Mouse (Mus musculus): ENCODE measurements around the gene Eif2ak2. TPM values are rescaled to one million over a fixed set of nuclear protein-coding genes. Genes with fewer than 3 reads are reported as not detected.
A peak's percentile ranks its signal among the peaks of the same experiment; 100 is the strongest.

The Eif2ak2 gene
- 11.0 and 12.7 TPM in 2 replicates for polyA plus RNA-seq (2015; fragmentation: Nextera tagmentation; extraction: Ambion mirVana)

DNA sequence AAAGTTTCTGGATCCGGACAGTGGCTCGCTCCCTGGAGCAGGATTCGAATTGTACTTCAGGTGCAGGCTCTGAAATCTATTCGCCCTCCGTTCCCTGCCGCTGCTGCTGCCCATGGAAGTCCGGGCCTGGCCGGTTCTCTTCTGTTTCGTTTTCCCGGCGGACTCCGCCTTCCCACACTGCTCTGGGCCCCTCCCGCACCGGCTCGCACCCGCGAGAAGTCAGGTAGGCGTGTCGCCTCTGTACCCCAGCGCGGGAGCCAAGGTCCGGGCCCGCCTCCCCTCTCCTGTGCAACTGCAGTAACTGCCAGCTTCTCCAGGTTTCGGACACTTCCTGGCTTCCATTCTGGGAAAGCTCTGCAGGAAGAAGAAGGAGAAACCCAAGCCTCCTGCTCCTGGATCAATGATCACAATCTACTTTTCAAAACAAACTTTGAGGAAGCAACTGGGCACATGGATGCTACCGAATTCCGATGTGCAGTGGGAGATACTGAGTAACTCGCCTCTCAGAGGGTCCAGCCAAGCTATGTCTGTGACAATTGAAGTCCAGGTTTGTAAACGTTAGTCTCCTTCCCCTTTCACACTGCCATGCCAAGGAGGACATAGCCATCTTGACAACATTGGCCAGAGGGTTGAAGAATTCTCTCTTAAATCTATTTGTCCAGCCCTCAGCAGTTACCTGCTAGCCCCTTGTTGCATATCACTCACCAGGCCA, at the start of gene Eif2ak2:
Gene Eif2ak2 (minus strand): TSS at position 173 of the 712 bp plus-strand sequence.
- peak; percentile 90 for ATAC-seq (ENCODE audit: extremely low read depth, insufficient number of reproducible peaks, low FRiP score, low TSS enrichment)
- peak within 1 kb of the TSS; percentile 88 for H3K27ac ChIP-seq (replicated peaks)
- H3K4me2 ChIP-seq, result peak within 1 kb of the TSS; percentile 77
- H3K4me3 ChIP-seq, result peak within 1 kb of the TSS; percentile 78
- peaks cover 13% of the 10 kb centered on the region for H3K4me1 ChIP-seq
- 0 out of 2 replicates have a peak, but pooled peaks cover 6% of the 10 kb centered on the region for H3K9me3 ChIP-seq
- WGBS, result under 1% methylated on average over 28 of the region's 28 CpGs
- H3K27me3 ChIP-seq (replicated peaks), result no peaks in the 10 kb centered on the region
- peaks cover 18% of the 10 kb centered on the region for H3K36me3 ChIP-seq
- peak within 1 kb of the TSS; percentile 89 for H3K9ac ChIP-seq

DNA sequence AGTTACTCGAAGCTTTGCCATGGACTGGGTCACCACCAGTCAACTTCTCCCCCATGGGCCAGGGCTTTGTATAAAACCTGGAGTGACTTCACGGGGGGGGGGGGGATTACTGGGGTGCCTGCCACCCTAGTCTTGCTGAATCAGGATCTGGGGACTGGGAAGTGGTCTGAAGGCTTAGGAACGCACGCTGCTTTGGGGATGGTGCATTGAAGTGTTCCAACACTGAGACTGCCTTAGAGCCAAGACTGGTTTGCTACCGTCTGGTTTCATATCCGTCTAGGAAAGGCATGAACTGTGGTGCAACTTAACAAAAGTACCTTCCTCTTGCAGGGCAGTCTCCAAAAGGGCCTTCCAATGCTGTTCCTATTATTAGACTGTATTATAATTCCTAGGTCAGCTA, 35.3 kb upstream of the Eif2ak2 start:
- Histone ChIP-seq H3K4me1 (peaks cover 19% of the 10 kb centered on the region), H3K27me3 (replicated peaks) (no peaks in the 10 kb centered on the region), H3K9me3 (no peaks in the 10 kb centered on the region), H3K9ac (peak overlapping the region; percentile 89), H3K4me3 (peak overlapping the region; percentile 70), H3K27ac (replicated peaks) (0 out of 2 replicates have a peak overlapping the region, but pooled peaks have one; percentile 20), H3K4me2 (peak overlapping the region; percentile 83), H3K36me3 (peaks cover 44% of the 10 kb centered on the region)
- no peak for ATAC-seq (ENCODE audit: extremely low read depth, insufficient number of reproducible peaks, low FRiP score, low TSS enrichment)
- 44% methylated on average over 6 of the region's 6 CpGs for WGBS

DNA sequence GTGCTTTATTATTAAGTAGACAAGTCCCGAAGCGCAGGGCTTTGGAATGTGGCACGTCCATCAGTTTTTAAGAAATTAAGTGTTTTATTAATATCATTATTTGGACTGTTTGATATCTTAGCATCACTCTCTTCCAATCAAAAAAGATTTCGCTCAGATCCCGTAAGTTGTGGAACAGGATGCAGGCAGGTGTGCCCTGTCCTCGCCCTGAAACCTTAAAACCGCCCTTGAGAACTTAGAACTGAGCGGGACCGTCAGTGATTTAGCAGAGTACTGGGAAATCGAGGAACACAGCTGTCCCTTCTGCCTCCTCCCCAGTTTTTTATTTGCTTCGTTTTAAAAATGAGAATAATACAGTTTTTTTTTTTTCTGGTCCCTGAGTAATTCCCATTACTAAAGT, 34.5 kb upstream of the Eif2ak2 start:
- peak overlapping the region; percentile 70 for H3K4me3 ChIP-seq
- 2% methylated on average over 11 of the region's 11 CpGs for WGBS
- H3K4me2 ChIP-seq, result peak overlapping the region; percentile 83
- peak overlapping the region; percentile 89 for H3K9ac ChIP-seq
- H3K9me3 ChIP-seq, result no peaks in the 10 kb centered on the region
- H3K27ac ChIP-seq (replicated peaks), result peak overlapping the region; percentile 91
- peaks cover 37% of the 10 kb centered on the region for H3K36me3 ChIP-seq
- ATAC-seq (ENCODE audit: extremely low read depth, insufficient number of reproducible peaks, low FRiP score, low TSS enrichment), result no peak
- H3K4me1 ChIP-seq, result peaks cover 23% of the 10 kb centered on the region
- no peaks in the 10 kb centered on the region for H3K27me3 ChIP-seq (replicated peaks)

DNA sequence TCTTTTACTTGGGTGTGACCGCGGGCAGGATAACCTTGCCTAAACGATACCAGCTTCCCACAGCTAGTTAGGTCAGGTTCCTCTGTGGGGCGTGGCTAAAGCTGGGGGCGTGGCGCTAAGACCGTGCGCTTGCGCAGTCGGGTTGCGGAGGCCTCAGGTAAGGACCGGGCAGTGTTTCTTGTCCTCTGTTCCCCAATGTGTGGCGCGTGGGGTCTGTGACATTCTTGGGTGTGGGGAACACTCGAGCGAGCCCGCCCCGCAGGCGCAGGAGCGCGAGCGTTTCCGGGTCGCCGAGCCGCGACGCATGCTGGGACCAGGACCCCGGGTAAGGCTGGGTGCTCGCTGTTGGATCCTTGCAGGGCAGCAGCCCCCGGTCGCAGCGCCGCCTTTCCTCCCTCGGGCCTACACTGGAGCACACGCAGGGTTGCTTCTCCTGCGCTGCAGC, 34.0 kb upstream of the Eif2ak2 start, which contains the start of gene Cebpzos:
Gene Cebpzos (plus strand): TSS at position 132 of the 445 bp plus-strand sequence.
- Histone ChIP-seq H3K27ac (replicated peaks) (peak within 1 kb of the TSS; percentile 91), H3K27me3 (replicated peaks) (no peaks in the 10 kb centered on the region), H3K9ac (peak within 1 kb of the TSS; percentile 89), H3K4me2 (peak within 1 kb of the TSS; percentile 83), H3K4me1 (peaks cover 23% of the 10 kb centered on the region), H3K4me3 (peak within 1 kb of the TSS; percentile 70), H3K36me3 (peaks cover 32% of the 10 kb centered on the region), H3K9me3 (no peaks in the 10 kb centered on the region)
- peak; percentile 96 for ATAC-seq (ENCODE audit: extremely low read depth, insufficient number of reproducible peaks, low FRiP score, low TSS enrichment)
- WGBS, result under 1% methylated on average over 37 of the region's 37 CpGs

DNA sequence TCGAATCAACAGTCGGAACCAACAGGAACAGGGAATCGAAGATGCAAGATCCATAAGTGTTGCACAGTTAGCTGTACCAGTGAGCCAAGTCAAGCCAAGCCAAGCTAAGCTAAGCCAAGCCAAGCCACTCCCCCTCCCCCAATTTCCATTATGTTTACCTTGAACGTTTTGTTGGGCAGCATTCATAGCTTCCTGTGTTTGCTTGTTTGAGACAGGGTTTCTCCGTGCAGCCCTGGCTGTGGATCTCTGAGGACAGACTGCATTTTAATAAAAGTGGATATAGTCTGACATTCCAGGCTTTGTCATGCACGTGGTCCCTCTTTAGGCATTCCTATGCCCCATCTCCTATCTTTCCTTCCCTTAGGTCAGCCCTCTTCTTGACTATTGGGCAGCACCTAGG, 33.4 kb upstream of the Eif2ak2 start:
- H3K9me3 ChIP-seq, result no peaks in the 10 kb centered on the region
- H3K27ac ChIP-seq (replicated peaks), result peak overlapping the region; percentile 91
- H3K4me1 ChIP-seq, result peaks cover 23% of the 10 kb centered on the region
- peak overlapping the region; percentile 70 for H3K4me3 ChIP-seq
- ATAC-seq (ENCODE audit: extremely low read depth, insufficient number of reproducible peaks, low FRiP score, low TSS enrichment), result no peak
- H3K4me2 ChIP-seq, result peak overlapping the region; percentile 83
- H3K27me3 ChIP-seq (replicated peaks), result no peaks in the 10 kb centered on the region
- 51% methylated on average over 6 of the region's 6 CpGs for WGBS
- H3K36me3 ChIP-seq, result peaks cover 27% of the 10 kb centered on the region
- peak overlapping the region; percentile 89 for H3K9ac ChIP-seq

DNA sequence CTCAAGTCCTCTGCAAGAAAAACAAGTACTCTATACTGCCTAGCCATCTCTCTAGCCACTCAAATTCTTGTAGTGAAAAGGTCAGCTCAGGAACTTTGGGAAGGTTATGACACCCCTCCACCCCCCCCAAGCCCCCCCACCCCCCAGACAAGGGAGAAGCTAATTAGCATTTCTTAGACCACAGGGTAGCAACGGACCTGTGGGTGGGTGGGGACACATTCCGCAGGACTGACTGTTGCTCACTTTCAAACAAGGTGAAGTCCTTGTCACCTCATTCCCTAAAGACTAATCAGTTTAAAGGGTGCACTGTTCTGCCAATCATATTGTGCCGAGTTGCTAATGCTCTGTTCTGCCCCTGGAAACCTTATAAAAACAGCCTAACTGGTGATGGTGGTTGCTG, 31.5 kb upstream of the Eif2ak2 start:
- H3K27me3 ChIP-seq (replicated peaks), result no peaks in the 10 kb centered on the region
- H3K27ac ChIP-seq (replicated peaks), result no peak overlapping the region
- no peak for ATAC-seq (ENCODE audit: extremely low read depth, insufficient number of reproducible peaks, low FRiP score, low TSS enrichment)
- H3K9ac ChIP-seq, result no peak overlapping the region
- H3K4me2 ChIP-seq, result no peak overlapping the region
- H3K9me3 ChIP-seq, result no peaks in the 10 kb centered on the region
- 68% methylated on average over 3 of the region's 3 CpGs for WGBS
- peaks cover 23% of the 10 kb centered on the region for H3K4me1 ChIP-seq
- H3K4me3 ChIP-seq, result no peak overlapping the region
- H3K36me3 ChIP-seq, result peaks cover 10% of the 10 kb centered on the region

DNA sequence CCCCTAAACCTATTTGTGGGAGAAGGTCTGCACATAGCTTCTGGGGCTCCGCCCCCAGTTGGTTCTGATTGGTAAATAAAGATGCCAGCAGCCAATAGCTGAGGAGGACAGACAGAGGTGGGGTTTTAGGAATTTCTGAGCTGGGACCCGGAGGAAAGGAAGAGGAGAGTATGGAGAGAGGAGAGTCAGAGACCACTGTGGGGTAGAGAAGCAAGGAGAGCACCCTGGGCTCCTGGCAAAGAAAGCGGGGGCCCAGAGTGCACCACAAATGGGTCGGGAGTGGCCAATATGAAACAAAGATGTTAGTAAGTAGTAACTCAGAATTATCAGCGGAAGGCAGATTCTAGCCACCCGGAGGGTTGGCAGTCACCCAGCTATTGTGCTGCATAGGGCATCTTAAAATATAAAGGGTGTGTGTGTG, 30.5 kb upstream of the Eif2ak2 start:
- Histone ChIP-seq H3K36me3 (0 out of 2 replicates have a peak, but pooled peaks cover 1% of the 10 kb centered on the region), H3K27ac (replicated peaks) (0 out of 2 replicates have a peak overlapping the region, but pooled peaks have one; percentile 8), H3K4me2 (peak overlapping the region; percentile 71), H3K27me3 (replicated peaks) (no peaks in the 10 kb centered on the region), H3K9me3 (no peaks in the 10 kb centered on the region), H3K9ac (peak overlapping the region; percentile 62), H3K4me1 (peaks cover 20% of the 10 kb centered on the region), H3K4me3 (peak overlapping the region; percentile 50)
- ATAC-seq (ENCODE audit: extremely low read depth, insufficient number of reproducible peaks, low FRiP score, low TSS enrichment), result no peak
- 20% methylated on average over 6 of the region's 6 CpGs for WGBS

DNA sequence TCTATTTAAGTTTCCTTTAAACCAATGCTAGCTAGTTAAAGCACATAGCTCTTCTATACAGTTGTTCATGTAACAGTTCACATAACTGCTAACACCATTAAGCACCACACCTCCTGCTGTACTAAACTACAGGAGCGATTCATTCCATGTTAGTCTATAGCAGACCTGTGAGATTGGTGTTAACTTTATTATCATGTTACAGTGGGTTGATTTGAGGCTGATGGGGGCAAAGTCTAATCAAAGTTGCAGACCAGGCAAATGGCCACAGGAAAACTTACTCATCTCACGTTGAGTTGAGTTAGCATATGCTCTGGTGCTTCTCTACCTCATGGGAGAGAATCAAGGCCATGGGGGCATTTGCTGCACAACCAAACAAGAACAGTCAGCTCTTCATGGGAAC, 27.0 kb upstream of the Eif2ak2 start:
- 66% methylated on average over 2 of the region's 2 CpGs for WGBS
- no peaks in the 10 kb centered on the region for H3K9me3 ChIP-seq
- no peak overlapping the region for H3K9ac ChIP-seq
- H3K27me3 ChIP-seq (replicated peaks), result no peaks in the 10 kb centered on the region
- no peak overlapping the region for H3K4me2 ChIP-seq
- ATAC-seq (ENCODE audit: extremely low read depth, insufficient number of reproducible peaks, low FRiP score, low TSS enrichment), result no peak
- H3K27ac ChIP-seq (replicated peaks), result no peak overlapping the region
- no peaks in the 10 kb centered on the region for H3K36me3 ChIP-seq
- no peak overlapping the region for H3K4me3 ChIP-seq
- H3K4me1 ChIP-seq, result 0 out of 2 replicates have a peak, but pooled peaks cover 5% of the 10 kb centered on the region

DNA sequence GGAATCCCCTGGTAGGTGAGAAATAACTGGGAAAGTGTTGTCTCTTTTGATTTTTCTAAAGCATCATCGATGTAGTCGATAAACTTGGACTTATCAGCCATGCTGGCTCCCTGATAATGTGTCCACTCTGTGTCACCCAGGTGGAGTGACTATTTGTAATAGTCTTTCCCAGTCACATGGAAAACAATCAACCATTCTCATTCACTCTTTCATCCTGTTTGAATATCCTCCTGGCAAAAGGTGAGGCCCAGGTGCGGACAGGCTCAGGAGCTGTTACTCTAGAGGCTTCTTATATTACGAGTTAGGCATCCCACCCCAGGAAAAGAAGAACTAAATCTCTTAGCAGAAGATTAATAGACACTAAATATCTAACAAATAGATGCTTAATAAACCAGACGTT, 24.5 kb upstream of the Eif2ak2 start, which contains the start of gene Sult6b1:
Gene Sult6b1 (minus strand): TSS at position 101 of the 400 bp plus-strand sequence.
- H3K9ac ChIP-seq, result no peak within 1 kb of the TSS
- no peak within 1 kb of the TSS for H3K4me2 ChIP-seq
- no peak within 1 kb of the TSS for H3K4me3 ChIP-seq
- no peaks in the 10 kb centered on the region for H3K9me3 ChIP-seq
- H3K27me3 ChIP-seq (replicated peaks), result no peaks in the 10 kb centered on the region
- no peak within 1 kb of the TSS for H3K27ac ChIP-seq (replicated peaks)
- H3K4me1 ChIP-seq, result no peaks in the 10 kb centered on the region
- 79% methylated on average over 5 of the region's 5 CpGs for WGBS
- ATAC-seq (ENCODE audit: extremely low read depth, insufficient number of reproducible peaks, low FRiP score, low TSS enrichment), result no peak
- no peaks in the 10 kb centered on the region for H3K36me3 ChIP-seq

DNA sequence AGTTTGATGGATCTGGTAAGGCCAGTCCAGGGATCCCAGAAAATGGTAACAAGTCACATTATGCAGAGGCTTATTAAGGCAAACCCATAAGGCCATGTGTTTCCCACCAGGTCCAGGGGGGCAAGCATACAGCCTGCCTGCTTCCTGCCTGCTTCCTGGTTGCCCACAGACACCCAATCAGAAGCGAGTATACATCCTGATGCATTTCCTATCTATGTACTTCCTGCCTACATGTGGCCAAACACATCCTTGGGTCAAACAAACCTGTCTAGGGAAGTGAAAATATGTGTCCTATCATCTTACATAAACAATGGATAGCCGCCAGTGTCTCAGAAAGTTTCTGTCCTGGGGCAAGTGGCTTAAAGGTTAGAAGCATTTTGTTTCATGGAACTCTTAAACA, 20.8 kb upstream of the Eif2ak2 start:
- Histone ChIP-seq H3K36me3 (no peaks in the 10 kb centered on the region), H3K4me2 (no peak overlapping the region), H3K4me3 (no peak overlapping the region), H3K27me3 (replicated peaks) (0 out of 2 replicates have a peak, but pooled peaks cover 3% of the 10 kb centered on the region), H3K9ac (no peak overlapping the region), H3K4me1 (no peaks in the 10 kb centered on the region), H3K27ac (replicated peaks) (no peak overlapping the region), H3K9me3 (0 out of 2 replicates have a peak, but pooled peaks cover 4% of the 10 kb centered on the region)
- ATAC-seq (ENCODE audit: extremely low read depth, insufficient number of reproducible peaks, low FRiP score, low TSS enrichment), result no peak
- 62% methylated on average over 2 of the region's 2 CpGs for WGBS

DNA sequence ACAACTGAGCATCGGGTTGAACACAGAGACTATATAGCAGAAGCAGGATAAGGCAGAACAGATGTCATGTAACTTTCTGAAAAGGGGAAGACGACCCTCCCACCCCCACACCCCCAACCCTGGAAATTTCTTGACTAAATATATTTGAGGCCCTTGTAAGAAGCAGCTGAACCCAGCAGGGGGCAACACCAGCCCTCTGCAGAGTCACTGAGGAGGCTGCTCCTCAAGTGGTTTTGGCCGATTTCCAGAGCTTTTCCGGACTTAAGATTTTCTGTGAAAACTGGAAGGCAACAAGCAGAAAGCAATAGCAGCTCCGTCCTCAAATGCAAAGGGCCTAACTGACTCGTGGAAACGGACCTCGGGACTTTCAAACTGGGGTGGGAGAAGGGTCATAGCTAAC, 13.0 kb upstream of the Eif2ak2 start:
- Histone ChIP-seq H3K9me3 (no peaks in the 10 kb centered on the region), H3K4me3 (peak overlapping the region; percentile 32), H3K27me3 (replicated peaks) (no peaks in the 10 kb centered on the region), H3K36me3 (no peaks in the 10 kb centered on the region), H3K4me2 (peak overlapping the region; percentile 65), H3K27ac (replicated peaks) (no peak overlapping the region), H3K4me1 (peaks cover 3% of the 10 kb centered on the region; the same call in 1 of the 2 replicates), H3K9ac (peak overlapping the region; percentile 61; the same call in 1 of the 2 replicates)
- no peak for ATAC-seq (ENCODE audit: extremely low read depth, insufficient number of reproducible peaks, low FRiP score, low TSS enrichment)
- 24% methylated on average over 8 of the region's 8 CpGs for WGBS
